Mouse (Mus musculus): Measurements from ENCODE around the gene Satb2.

- no peak for TF ChIP-seq POLR2A (IDR thresholded peaks at IDR 0.05; ENCODE audit: extremely low read depth, insufficient read depth, low read length)
- no peak for TF ChIP-seq CTCF (IDR thresholded peaks at IDR 0.05; ENCODE audit: extremely low read depth, insufficient read depth, low read length)
Measured at GRCm38 (mm10) chr1:56822025-56822424, 156.4 kb downstream of the Satb2 start.
